In the genomic region with DNA sequence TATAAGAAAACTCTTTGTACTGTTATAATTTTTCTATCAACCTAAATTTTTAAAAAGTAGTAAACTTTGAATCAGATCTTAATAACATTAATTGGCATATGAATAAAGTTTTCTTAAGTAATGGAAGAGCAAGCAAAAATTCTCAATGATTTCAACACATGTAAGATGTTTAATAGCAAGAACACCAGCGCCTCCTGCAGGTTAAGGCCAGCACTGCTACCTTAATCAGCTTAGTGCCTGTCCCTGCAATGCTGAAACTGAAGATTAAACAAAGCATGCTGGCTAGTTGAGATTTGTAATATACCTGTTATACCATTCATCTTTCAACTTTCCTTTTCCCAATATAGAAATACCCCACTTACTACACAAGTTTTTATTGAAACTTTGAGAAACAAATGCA, we compare ENCODE assay signal across 9 mouse cellular contexts. TPM values are rescaled to one million over a fixed set of nuclear protein-coding genes. Genes with fewer than 3 reads are reported as not detected.
DNase-seq lines count a peak whose midpoint lies in the region; TF ChIP-seq lines count a peak whose summit lies in the region.
"Had no signal": no experiment of that assay in that cellular context is flagged by ENCODE, and none has a peak within 500 bp of the region (broad histone marks: within the 10 kb centered on the region; RNA-seq: fewer than 3 reads in every experiment).

No protein-coding gene starts in this region.

- no peak overlapping the region for H3K4me3 ChIP-seq in gastrocnemius, adult 2 months
- H3K4me3 ChIP-seq: hindbrain, embryonic 15.5 days had no signal

- no peak overlapping the region for H3K27ac ChIP-seq in gastrocnemius, adult 2 months
- H3K27ac ChIP-seq: hindbrain, embryonic 15.5 days had no signal

- intact Hi-C loops in gastrocnemius, adult 2 months (cut with DNase I) = loop anchor here (1.0 to 5.0 kb wide), 2 partner anchors 66 to 112 kb away; a partner anchor contains a TSS

- DNase-seq in B cell, adult 2 months = peak; percentile 85 to 88
- peak; percentile 60 for DNase-seq in Muller cell, postnatal 12 days (ENCODE audit: inconsistent ontology term)
- DNase-seq in cerebellum, postnatal 10 days = peak; percentile 88 to 92
- peak; percentile 83 for DNase-seq in gastrocnemius, adult 2 months
- DNase-seq in kidney, postnatal 25 days = peak; percentile 84 to 96
- peak; percentile 70 to 76 for DNase-seq in lung, adult 18-20 months
- peak; percentile 53 for DNase-seq in retina, adult 2 months (ENCODE audit: low read depth, low spot score)
- peak; percentile 68 for DNase-seq in thymus, postnatal 25 days

- peak; percentile 97 for TF ChIP-seq CTCF in gastrocnemius, adult 2 months (IDR thresholded peaks at IDR 0.05)

RNA-seq across cellular contexts. Expression of a gene that starts 5.7 kb away (rescaled TPM):
- 10 to 100 TPM; 84.9 to 85.6 TPM for total RNA-seq in gastrocnemius, adult 2 months (2021)
